Mouse (Mus musculus) heart, embryonic 10.5 days (tissue): ENCODE results near the gene Tfb1m. TPM values are rescaled to one million over a fixed set of nuclear protein-coding genes. Genes with fewer than 3 reads are reported as not detected.

Experiments
- DNase-seq: peaks from one replicate; pipeline ENCODE4 v3.0.0-alpha.2; 2017; ENCODE audit warnings: low spot score
- H3K27ac ChIP-seq: fragments of 300-500 bp; sonication (generic); 2 replicates; pipeline ENCODE4 v1.5.1; 2016; ENCODE audit warnings: mild to moderate bottlenecking
- H3K27me3 ChIP-seq: fragments of 300-500 bp; sonication (generic); 2 replicates; pipeline ENCODE4 v1.6.1; 2016; ENCODE audit warnings: mild to moderate bottlenecking; ENCODE audit not compliant: poor library complexity, insufficient read depth, severe bottlenecking
- H3K36me3 ChIP-seq: fragments of 300-500 bp; sonication (generic); 2 replicates; pipeline ENCODE4 v1.6.1; 2016; ENCODE audit warnings: mild to moderate bottlenecking, moderate library complexity
- H3K4me1 ChIP-seq: fragments of 300-500 bp; sonication (generic); 2 replicates; pipeline ENCODE4 v1.6.1; 2016; ENCODE audit warnings: mild to moderate bottlenecking
- H3K4me3 ChIP-seq: fragments of 300-500 bp; sonication (generic); 2 replicates; pipeline ENCODE4 v1.5.1; 2016; ENCODE audit warnings: mild to moderate bottlenecking, moderate library complexity
- H3K9me3 ChIP-seq: fragments of 300-500 bp; sonication (generic); 2 replicates; pipeline ENCODE4 v1.6.1; 2016; ENCODE audit warnings: mild to moderate bottlenecking, moderate library complexity
- WGBS: fragments of 180-500 bp; shearing (Covaris S2); methylation state at CpG from one replicate; pipeline ENCODE4 v1.1.7; 2016; 5-methylcytosine and 5-hydroxymethylcytosine counted together
- polyA plus RNA-seq: library from polyadenylated mRNA; unstranded; fragments of >200 nt; fragmentation: Nextera tagmentation; extraction: Ambion mirVana; gene quantifications from 2 replicates; pipeline ENCODE4 v1.2.1, GENCODE M21; 2016

The Tfb1m gene
- polyA plus RNA-seq, 1 experiment from 2014 or later = 17.0 TPM

DNA sequence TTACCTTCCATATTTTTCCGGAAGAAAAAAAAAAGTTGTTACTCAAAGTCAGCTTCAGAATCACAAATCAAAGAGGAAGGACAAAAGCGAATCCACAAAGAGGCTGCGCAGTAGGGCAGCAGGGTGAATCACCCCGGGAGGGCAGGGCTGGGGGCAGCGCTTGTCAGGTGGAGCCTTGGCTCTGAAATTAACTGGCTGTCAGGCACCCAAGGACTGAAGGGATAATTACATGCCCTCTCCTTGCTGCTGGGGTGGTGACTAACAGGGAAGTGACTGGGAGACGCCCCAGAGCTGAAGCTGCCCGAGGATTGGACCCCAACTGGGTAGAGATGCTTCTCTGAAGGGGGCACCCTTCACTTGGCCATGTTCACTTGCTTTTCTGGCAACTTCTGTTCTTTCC, 71.7 kb downstream of the Tfb1m start:
- Histone ChIP-seq H3K27ac (no peak overlapping the region), H3K9me3 (no peaks in the 10 kb centered on the region), H3K4me1 (no peaks in the 10 kb centered on the region), H3K4me3 (no peak overlapping the region), H3K36me3 (no peaks in the 10 kb centered on the region), H3K27me3 (no peaks in the 10 kb centered on the region)
- 65% methylated on average over 7 of the region's 7 CpGs for WGBS
- DNase-seq = no peak

DNA sequence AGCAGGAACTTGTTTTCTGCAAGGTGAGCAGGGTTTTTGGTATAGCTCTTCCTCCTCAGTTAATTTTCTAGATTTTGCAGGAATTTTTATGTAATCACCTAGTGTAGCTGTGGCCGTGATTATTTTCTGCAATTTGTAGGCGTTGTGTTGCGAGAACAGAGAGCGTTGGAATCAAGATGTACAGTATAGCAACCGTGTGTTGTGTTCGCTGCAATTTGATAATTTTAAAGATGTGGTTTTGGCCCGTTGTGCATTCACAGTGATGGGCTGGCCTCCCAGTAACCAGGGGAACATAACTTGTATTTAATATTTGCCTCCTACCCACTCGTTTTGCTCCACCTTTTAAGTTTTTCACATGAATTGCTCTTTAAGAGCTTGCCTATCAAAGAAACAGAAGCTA, 74.5 kb downstream of the Tfb1m start:
- H3K4me1 ChIP-seq = no peaks in the 10 kb centered on the region
- H3K4me3 ChIP-seq = no peak overlapping the region
- no peak overlapping the region for H3K27ac ChIP-seq
- 87% methylated on average over 8 of the region's 8 CpGs for WGBS
- DNase-seq = no peak
- H3K9me3 ChIP-seq = no peaks in the 10 kb centered on the region
- no peaks in the 10 kb centered on the region for H3K27me3 ChIP-seq
- H3K36me3 ChIP-seq = no peaks in the 10 kb centered on the region

DNA sequence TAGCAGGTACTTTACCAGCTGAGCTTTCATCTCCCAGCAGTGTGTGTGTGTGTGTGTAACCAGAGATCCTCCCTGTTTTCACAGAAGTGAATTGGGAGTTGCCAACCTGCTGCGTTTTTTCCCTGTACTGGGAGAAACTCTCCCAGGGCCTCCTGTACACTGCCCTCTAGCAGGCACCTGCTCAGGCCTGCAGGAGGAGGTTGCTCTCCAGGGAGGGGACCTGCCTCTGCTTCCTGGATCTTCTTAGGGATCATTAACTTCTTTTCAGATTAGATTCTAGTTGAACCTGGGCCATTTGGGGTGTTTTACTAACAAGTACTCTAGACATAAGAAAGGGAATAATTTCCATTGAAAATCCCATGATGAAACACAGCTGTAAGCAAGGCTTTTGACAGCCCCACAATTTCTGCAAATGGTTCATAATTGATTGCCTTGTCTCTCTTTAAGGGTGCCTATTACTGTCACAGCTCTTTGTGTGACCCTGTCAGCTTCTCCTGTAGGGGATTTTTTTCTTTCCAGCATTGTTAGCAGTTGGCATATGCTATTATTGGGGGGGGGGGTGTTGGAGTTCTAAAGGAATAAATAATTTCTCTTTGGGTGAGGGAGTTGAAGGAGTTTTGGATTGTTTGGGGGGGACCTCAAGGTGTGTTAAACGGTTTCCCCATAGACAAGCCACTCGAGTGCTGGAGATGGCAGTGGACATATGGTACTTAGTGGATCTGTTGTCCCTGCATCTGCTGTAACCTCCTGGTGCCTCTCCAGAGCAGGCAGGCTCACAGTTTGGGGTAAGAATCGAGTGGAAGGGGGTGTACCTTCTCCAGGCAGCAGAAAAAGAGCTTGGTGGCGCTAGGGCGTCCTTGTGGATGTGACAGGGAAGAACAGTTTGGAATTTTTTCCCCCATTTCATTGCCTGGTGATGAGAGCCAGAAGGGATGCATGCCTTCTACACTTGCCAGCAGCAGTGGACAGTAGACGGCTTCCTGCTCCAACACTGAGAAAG, 75.7 kb downstream of the Tfb1m start:
- 57% methylated on average over 7 of the region's 7 CpGs for WGBS
- H3K4me3 ChIP-seq = no peak overlapping the region
- H3K27me3 ChIP-seq = no peaks in the 10 kb centered on the region
- no peak overlapping the region for H3K27ac ChIP-seq
- H3K36me3 ChIP-seq = no peaks in the 10 kb centered on the region
- H3K9me3 ChIP-seq = no peaks in the 10 kb centered on the region
- no peaks in the 10 kb centered on the region for H3K4me1 ChIP-seq
- no peak for DNase-seq

DNA sequence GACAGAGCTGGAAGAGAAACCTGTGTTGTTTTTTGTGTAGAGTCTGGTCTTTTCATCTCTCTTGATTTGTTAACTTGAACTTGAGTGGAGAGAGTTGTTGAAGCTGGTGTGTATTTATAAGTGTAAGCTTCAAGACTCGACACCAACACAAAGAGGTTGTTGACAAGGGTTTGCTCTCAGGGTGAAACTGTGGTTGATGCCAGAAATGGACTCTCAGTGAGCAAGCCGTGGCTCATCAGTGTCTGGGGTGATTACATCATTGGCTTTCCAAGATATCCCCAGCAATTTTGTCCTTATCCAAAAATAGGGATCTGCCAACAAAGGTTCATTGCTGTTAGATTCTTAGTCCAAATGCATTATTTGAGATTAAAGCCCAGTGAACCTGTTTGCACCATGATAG, 81.0 kb downstream of the Tfb1m start:
- DNase-seq = no peak
- Histone ChIP-seq H3K4me3 (no peak overlapping the region), H3K36me3 (no peaks in the 10 kb centered on the region), H3K4me1 (no peaks in the 10 kb centered on the region), H3K27me3 (no peaks in the 10 kb centered on the region), H3K9me3 (no peaks in the 10 kb centered on the region), H3K27ac (no peak overlapping the region)
- WGBS = 64% methylated on average over 2 of the region's 2 CpGs

DNA sequence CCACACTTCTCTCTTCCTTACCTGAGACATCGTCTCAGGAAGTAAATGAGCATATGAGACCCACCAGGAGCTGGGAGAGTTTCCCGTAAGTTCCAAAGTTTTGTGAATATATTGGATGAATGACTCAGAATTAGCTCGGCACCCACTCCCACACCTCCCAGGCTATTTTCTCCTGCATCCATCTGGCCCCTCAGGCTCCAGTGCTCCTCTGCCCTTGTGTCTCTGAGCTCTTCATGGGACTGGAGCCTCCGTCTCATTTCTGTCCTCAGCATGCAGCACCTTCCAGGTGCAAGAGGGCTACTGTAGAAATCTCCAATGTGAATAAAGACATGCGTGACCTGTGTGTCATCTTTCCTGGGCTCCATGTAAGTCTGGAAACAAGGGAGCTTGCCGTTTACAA, 85.6 kb downstream of the Tfb1m start:
- Histone ChIP-seq H3K27me3 (no peaks in the 10 kb centered on the region), H3K4me1 (no peaks in the 10 kb centered on the region), H3K9me3 (no peaks in the 10 kb centered on the region), H3K4me3 (no peak overlapping the region), H3K27ac (no peak overlapping the region), H3K36me3 (no peaks in the 10 kb centered on the region)
- no peak for DNase-seq
- WGBS = 82% methylated on average over 6 of the region's 6 CpGs

Other genes starting within 250 kb of the Tfb1m start
- gene Tiam2, start 231.2 kb downstream of the Tfb1m start, polyA plus RNA-seq = 3.5 and 3.7 TPM in 2 replicates
- gene Cldn20, start 25.2 kb downstream of the Tfb1m start, polyA plus RNA-seq = not detected in 2 replicates
- not detected in 2 replicates for gene Nox3, start 138.5 kb upstream of the Tfb1m start, polyA plus RNA-seq